Mouse (Mus musculus) small intestine, adult 2 months (tissue): Measurements from ENCODE around the gene 1700037H04Rik.

Experiments used
- CTCF ChIP-seq: fragments of 200-500 bp; IDR thresholded peaks from 2 replicates; pipeline ENCODE4 v1.5.1; 2012; ENCODE audit warnings: low read depth, mild to moderate bottlenecking, control low read depth, inconsistent platforms, low read length, moderate library complexity, mixed read lengths; ENCODE audit not compliant: insufficient replicate concordance, insufficient read length; ENCODE audit errors: extremely low read depth
- POLR2A ChIP-seq: fragments of 200-500 bp; IDR thresholded peaks from 2 replicates; pipeline ENCODE4 v1.6.1; 2012; ENCODE audit warnings: low read depth, mild to moderate bottlenecking, control low read depth, inconsistent platforms, low read length, moderate library complexity

DNA sequence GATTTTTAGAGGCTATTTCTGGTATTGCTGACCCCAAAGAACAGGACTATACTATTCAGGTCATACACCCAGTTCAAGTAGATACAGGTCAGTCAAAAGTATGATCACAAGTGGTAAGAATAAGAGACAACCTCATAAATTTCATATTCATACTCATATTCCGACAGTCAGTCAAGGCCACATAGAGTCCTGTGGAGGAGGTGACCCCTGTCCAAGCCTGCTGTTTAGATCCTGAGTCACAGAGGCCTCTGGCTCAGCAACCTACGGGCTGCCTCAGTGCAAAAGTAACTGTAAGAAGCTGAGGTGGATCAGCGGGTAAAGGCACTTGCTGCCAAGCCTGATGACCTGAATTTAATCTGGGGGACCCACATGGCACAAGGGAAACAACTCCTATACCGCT, 5.8 kb downstream of the 1700037H04Rik start:
- no peak for TF ChIP-seq CTCF
- no peak for TF ChIP-seq POLR2A
